Mouse (Mus musculus) adipocyte (in vitro differentiated cells): ENCODE measurements at regions not wholly inside any gene's neighbourhood (a gene's known extent, or its start where the extent isn't known, plus 50 kb on each side); places are given as distances from the start of the nearest gene placed in this dataset.
A peak's percentile ranks its signal among the peaks of the same experiment; 100 is the strongest.

Experiments
- DNase-seq: peaks from one replicate; pipeline ENCODE4 v3.0.0-alpha.2; 2016; ENCODE audit warnings: low spot score

GRCm38 (mm10) chr13:99057293-99057588 is 72.9 kb upstream of the 1700024P04Rik start:
- DNase-seq = no peak

DNA sequence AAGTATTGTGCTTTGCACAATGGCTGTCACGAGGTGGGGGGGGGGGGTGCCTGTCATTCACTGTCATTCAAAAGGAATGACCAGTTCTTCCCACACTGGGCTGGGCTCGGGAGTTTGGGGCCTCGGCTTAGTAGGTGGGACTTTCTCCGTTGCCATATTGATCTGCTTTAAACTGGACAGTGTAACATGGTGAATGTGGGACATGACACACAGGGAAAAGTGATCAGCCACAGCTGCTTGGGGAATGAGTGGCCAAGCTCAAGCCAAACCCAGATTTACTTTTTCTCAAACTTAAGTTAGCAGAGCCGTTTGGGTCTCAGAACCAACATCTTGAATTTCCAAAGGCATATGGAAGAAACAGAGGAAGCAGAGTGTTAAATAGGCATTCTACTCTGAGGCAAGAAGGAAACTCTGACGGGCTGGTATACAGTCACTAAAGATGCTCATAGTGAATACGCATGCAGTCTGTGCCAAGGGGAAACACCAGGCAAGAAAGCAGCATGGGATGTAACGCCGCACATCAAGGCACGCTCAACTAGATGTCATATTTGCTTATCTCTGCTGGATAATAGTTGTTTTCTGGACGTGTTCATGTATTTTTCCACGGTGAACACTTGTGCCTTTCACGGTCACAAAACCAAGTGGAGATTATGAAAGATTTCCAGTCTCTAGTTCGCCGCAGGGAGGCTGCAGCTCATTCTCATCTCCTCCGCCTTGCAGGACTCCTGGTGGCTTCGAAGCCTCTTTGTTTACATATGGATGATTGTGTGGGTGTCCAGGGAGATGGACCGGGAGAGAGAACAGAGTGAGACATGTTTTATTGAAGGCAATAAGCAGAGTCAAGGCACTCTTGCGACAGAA is 72.3 kb upstream of the 1700024P04Rik start:
- no peak for DNase-seq

DNA sequence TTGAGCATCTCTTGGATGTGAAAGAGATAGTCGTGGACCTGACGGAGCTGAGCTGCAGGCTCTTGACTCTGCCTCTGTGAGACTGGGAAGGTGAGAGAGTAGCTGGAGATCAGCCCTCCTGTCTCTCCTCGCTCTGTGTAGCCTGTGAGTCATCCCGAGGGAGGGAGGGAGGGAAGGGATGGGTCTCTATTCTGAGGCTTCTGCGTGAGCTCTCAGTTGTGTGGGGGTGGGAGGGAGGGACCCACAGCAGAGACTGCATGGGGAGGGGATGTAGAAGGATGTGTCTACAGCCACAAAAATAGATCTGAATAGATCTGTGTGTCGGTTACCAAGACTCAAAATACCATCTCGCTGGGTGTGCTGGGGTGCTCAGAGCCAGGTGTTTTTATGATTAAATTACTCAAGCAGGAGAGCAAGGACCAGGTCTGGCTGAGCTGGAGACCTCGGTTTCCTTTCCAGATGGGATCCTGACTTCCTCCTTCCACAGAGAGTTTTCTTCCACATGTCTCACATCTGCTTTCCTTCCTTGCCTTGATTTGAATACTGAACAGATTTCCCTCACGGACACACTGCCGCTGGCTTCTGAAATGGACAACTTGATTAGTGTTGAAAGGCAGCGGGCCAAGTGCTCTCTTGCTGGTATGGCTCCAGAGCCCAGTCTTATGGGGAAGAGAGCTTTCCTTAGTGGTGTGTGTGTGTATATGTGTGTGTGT is 71.4 kb upstream of the 1700024P04Rik start:
- DNase-seq = peak; percentile 51

DNA sequence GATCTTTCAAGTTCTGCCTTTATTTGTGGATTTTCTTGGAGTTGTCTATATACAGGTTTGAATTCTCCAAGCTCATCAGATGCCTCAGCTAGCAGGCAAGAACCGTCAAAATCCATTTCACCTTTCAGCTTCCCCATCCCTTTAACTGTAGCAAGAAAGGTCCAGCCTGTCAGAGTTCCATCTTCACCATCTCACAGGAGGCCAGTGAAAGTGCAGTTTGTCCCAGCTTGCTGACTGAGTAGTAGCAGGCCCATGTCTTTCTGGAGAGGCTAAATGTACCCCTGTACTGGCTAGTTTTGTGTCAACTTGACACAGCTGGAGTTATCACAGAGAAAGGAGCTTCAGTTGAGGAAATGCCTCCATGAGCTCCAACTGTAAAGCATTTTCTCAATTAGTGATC is 67.7 kb upstream of the 1700024P04Rik start:
- no peak for DNase-seq

- DNase-seq = no peak
These were observed 65.3 kb upstream of the 1700024P04Rik start for GRCm38 (mm10) chr13:99049699-99050098.

GRCm38 (mm10) chr13:99048651-99049100 is 64.3 kb upstream of the 1700024P04Rik start:
- DNase-seq = no peak

- DNase-seq = no peak
These were observed 62.9 kb upstream of the 1700024P04Rik start for GRCm38 (mm10) chr13:99047219-99047618.

- DNase-seq = no peak
These were observed 62.4 kb upstream of the 1700024P04Rik start for GRCm38 (mm10) chr13:99046737-99047136.

GRCm38 (mm10) chr13:99042086-99042485 is 57.7 kb upstream of the 1700024P04Rik start:
- no peak for DNase-seq

DNA sequence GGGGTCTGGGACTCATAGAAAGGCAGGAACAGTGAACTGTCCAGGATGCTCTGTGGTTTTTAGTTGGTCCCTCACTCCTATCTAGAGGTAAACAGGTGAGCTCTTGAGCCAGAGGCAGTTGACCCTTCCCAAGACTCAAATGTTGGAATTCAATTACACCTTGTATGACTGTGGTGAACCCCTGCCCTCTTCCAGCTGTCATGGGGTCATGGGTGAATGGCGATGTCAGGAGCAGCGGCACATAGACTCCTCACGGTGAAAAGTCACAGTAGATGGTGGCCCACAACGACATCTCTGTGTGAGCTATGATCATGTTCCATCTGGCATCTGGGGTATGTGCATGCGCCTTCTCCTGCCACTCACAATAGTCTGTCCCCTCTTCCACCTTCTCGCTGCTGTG is 56.9 kb upstream of the 1700024P04Rik start:
- no peak for DNase-seq

GRCm38 (mm10) chr13:99040846-99041245 is 56.5 kb upstream of the 1700024P04Rik start:
- no peak for DNase-seq

- no peak for DNase-seq
These were observed 55.8 kb upstream of the 1700024P04Rik start for GRCm38 (mm10) chr13:99040171-99040570.

DNA sequence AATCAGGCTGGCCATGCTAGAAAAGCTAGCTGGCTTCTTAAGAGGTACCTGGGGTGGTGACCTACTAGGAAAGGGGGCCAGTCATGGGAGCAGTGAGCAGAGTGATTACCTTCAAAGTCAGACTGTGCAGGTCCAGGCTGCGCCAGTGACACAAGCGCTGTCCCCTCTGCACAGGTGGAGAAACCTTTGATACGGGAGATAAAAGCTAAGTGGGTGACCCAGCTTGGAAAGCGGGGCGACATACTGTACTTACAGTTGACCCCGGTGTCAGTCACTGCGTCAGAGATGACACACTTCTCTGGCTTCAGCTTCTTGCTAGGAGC is 54.7 kb upstream of the 1700024P04Rik start:
- no peak for DNase-seq

DNA sequence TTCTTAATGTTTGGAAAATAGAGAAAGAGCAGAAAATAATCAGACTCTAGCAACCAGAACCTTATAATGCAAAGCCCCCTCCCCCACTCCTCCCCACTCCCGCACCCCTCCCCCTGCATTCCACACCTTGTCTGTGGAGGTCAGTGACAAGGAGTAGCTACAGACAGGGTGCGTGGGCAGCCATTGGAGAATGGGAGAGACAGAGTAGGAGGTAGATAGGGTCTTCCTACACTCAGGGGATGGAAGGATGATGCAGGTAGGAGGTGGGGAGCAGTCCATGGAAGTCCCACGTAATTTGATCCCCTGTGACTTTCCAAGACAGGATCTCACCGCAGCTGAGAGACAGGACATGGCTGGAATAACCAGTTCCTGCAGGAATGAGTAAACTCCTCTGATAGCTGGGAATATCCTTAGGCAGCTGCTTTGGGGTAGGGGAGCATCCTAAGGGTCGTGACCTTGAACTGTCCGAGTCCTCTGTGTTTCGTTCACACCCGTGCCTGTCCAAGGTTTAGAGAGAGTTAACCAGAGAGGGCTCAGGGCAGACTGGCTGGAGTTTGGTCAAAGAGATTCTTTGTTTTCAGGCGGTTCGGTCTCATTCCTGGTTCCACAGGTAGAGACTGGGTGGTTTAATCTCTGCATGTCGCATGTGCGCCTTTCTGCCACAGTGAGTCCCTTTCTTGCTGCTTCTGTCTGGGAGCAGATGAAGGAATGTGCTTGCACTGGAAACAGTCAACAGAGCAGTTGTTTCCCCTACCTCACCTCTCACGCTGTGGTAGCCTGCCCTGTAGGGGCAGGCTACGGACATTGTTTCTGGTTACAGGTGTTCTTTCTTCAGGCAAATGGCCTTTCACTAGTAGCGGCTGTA is 54.1 kb upstream of the 1700024P04Rik start:
- DNase-seq = no peak

DNA sequence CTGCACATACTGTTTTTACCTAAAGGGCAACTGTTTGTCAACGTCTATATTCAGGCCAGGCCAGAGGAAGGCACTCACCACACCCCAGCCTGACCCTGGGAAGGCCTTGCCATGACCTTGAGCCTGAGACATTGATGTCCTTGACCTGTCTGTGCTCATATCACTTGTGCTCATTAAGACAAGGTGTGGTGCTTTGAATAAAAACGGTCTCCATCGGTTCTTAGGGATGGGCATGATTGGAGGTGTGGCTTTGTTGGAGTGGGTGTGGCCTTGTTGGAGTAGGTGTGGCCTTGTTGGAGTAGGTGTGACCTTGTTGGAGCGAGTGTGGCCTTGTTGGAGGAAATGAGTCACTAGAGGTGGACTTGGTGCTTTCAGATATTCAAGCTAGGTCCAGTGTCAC is 52.8 kb upstream of the 1700024P04Rik start:
- DNase-seq = no peak
